Mouse (Mus musculus) embryo, embryonic 10 days (tissue): ENCODE measurements at regions not wholly inside any gene's neighbourhood (a gene's known extent, or its start where the extent isn't known, plus 50 kb on each side); places are given as distances from the start of the nearest gene placed in this dataset.
A peak's percentile ranks its signal among the peaks of the same experiment; 100 is the strongest.
"Not testable (repeated sequence)": the region's sequence is repeated elsewhere in the genome, so short reads cannot be mapped to it uniquely, and the experiment has no call there.

Experiments
- DNase-seq: peaks from one replicate; pipeline ENCODE4 v3.0.0-alpha.2; 2015; ENCODE audit warnings: low spot score

DNA sequence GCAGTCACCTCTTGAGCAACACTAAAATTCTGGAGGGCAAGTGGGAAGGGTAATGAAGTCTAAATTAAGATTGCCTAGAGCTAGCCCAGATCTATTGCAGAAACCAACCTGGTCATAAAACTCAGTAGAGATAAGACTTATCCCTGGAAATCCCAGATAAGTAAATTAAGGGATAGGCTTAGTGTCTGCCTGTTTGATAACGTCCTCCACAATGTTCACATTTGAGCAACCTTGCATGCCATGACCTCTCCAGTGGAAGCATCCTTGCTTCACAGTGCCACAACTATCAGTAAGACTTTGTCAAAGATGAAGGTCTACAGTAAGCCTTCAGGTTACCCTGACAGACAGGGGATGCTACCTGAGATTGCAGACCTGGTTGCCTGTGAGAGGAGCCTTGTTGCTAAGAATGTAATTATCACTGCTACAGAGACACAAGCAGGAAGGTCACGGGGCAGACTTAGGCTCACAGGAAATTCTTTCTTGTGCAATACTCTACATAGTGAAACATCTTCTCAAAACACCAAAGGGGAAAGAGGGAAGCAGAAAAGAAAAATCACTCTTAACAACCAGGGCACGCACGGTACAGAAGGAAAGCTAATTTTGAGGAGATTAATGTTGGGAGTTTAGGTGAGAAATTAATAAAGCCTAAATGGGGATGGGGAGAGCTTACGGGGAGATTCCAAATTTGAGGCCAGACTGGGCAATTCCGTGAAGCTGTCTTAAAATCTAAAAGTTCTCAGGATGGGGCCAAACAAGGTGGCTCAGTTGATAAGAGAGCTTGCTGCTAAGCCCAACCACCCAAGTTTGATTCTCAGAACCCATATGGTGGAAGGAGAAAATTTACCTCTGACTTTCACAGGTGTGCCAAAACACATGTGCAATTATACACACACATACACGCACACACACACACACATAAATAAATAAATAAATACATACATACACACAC lies 56.9 kb upstream of the Prdm9 start:
- DNase-seq: no peak

- DNase-seq: peak; percentile 51
These were observed 58.8 kb upstream of the Prdm9 start for GRCm38 (mm10) chr17:15622913-15623312.

GRCm38 (mm10) chr17:15630792-15631191 lies 66.6 kb upstream of the Prdm9 start:
- no peak for DNase-seq

DNA sequence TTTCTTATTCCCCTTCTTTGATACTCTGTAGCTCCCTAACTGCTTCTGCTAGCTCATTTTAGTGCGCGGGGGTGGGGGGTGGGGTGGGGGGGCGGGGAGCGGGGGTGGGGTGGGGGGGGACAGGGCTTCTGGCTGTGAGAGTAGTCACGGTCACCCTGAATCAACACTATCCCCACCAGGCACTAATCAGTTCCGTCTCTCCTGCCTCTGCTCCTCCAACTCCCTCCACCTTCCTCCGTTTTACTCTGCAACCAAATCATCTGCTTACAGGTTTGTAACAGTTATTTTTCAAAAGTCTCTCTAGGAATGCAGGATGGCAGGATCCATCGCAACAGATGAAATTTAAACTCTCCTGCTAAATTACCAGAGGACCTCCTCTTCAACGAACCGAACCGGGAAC lies 67.5 kb upstream of the Prdm9 start:
- DNase-seq: peak; percentile 12

GRCm38 (mm10) chr17:15632090-15632489 lies 67.9 kb upstream of the Prdm9 start:
- DNase-seq: no peak

GRCm38 (mm10) chr17:15639111-15639865 lies 65.5 kb upstream of the Chd1 start:
- not testable (repeated sequence) for DNase-seq

- DNase-seq: no peak
These were observed 64.0 kb upstream of the Chd1 start for GRCm38 (mm10) chr17:15640776-15641175.

- no peak for DNase-seq
These were observed 63.0 kb upstream of the Chd1 start for GRCm38 (mm10) chr17:15641764-15642163.

DNA sequence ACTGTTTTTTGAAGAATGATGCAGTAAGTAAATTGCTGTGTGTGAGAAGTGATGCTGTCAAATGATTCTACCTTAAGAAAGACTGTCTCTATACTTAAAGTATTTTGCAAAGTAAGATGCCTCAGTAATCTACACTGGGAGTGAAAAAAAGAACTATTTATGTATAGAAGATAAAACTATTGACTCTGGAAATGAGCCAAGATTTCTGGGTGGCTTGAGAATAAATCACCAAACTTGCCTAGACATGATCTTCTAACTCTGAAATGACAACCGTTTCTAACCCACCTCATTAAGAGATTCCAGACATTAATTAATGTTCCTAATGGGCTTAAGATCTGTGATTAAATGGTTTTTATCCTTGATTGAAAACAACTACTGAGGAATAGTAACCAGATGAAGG lies 58.0 kb upstream of the Chd1 start:
- DNase-seq: no peak

DNA sequence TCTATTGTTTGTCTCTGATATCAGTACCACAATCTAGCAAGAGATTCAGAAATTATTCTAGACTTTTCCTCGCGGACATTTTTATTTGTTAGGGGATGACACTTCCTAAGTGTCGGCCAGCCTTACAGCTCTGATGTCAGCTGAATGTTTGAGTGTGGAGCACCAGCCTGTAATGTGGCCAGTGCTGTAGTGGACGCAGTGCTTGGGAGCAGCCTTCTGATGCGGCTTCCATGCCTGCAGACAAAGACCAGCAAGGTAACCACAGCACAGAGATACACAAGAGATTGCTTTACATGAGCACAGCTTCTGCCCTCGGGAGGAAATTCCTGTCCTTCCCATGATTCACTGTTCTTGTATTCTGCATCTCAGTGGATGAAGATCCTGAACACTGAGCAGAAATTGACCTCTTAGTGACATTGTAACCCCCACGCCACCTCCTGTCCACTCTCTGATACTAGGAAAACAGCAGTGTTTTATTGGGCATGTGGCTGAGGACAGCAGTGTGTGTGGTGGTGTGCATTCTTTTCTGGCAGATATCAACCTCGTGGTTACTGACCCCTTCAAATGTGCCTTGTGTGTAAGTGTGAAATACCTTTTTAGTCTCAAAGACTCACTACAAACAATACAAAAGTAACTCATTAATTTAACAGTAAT lies 54.6 kb upstream of the Chd1 start:
- DNase-seq: peak; percentile 32

- DNase-seq: no peak
These were observed 52.9 kb upstream of the Chd1 start for GRCm38 (mm10) chr17:15651869-15652268.
